Mouse (Mus musculus): ENCODE results near the gene Pld6. TPM values are rescaled to one million over a fixed set of nuclear protein-coding genes. Genes with fewer than 3 reads are reported as not detected.

The Pld6 gene
- total and polyA plus RNA-seq, 3 experiments: 3.1 to 5.5 TPM; not detected in 1

DNA sequence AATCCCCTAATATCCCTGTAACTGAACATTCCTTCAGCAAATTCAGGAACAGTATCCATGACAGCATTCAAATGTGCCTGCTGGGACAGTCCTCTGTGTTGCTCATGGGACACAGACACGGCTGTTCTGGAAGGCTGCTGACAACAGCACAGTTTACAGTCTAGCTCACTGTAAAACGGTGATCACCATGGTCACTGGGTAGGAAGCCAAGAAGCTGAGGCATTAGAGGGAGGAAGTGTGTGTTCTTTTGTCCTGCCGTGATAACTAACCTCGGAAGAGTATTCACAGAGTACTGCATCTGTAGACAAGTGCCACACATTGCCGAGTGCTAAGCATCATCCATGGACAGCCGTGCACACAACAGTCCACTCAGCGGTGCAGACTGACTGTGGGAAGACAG lies 16.7 kb downstream of the Pld6 start:
- Histone ChIP-seq H3K4me3 (ENCODE audit: control insufficient read depth in 1 of 2, insufficient read depth in 1 of 2, low read depth in 2 of 2, low read length in 2 of 2) (no peak overlapping the region), H3K36me3 (ENCODE audit: control insufficient read depth in 1 of 2, insufficient read depth in 2 of 2, low read length in 2 of 2) (peaks cover 2 to 29% of the 10 kb centered on the region in 2 experiments)
- TF ChIP-seq TCF12 (IDR thresholded peaks at IDR 0.05; ENCODE audit: low read depth, low read length) (peak; percentile 64), EP300 (IDR thresholded peaks at IDR 0.05; ENCODE audit: low read depth in 1 of 2, low read length in 2 of 2) (peak; percentile 72 to 81), JUND (IDR thresholded peaks at IDR 0.05; ENCODE audit: low read depth, low read length) (no peak), USF2 (IDR thresholded peaks at IDR 0.05; ENCODE audit: borderline replicate concordance in 1 of 2, insufficient read depth in 1 of 2, low read depth in 1 of 2, low read length in 2 of 2) (no peak), RCOR1 (IDR thresholded peaks at IDR 0.05; ENCODE audit: low read depth, low read length) (peak; percentile 43; the same call in 1 of the 2 replicates), TAL1 (IDR thresholded peaks at IDR 0.05; ENCODE audit: low read length) (peak; percentile 48), ELF1 (IDR thresholded peaks at IDR 0.05; ENCODE audit: low read depth, low read length) (no peak), MAZ (IDR thresholded peaks at IDR 0.05; ENCODE audit: low read depth, low read length) (no peak), GATA1 (IDR thresholded peaks at IDR 0.05; ENCODE audit: low read depth, low read length) (peak; percentile 66), MXI1 (IDR thresholded peaks at IDR 0.05; ENCODE audit: low read depth, low read length) (peak; percentile 43; the same call in 1 of the 2 replicates), SIN3A (IDR thresholded peaks at IDR 0.05; ENCODE audit: low read length) (peak; percentile 64; the same call in 1 of the 2 replicates)

GRCm38 (mm10) chr11:59769738-59770137 lies 17.7 kb downstream of the Pld6 start:
- no peak overlapping the region for H3K9ac ChIP-seq (ENCODE audit: control insufficient read depth, low read depth, low read length, poor library complexity, severe bottlenecking)
- no peak overlapping the region for H3K4me3 ChIP-seq (ENCODE audit: control insufficient read depth in 1 of 2, insufficient read depth in 1 of 2, low read depth in 2 of 2, low read length in 2 of 2)
- H3K36me3 ChIP-seq (ENCODE audit: control insufficient read depth in 1 of 2, insufficient read depth in 2 of 2, low read length in 2 of 2): peaks cover 2 to 23% of the 10 kb centered on the region in 2 experiments
- H3K27ac ChIP-seq (ENCODE audit: control insufficient read depth, low read depth, low read length): no peak overlapping the region
- no peak for TF ChIP-seq SIN3A (IDR thresholded peaks at IDR 0.05; ENCODE audit: low read length)
- no peak for TF ChIP-seq MYB (IDR thresholded peaks at IDR 0.05; ENCODE audit: low read depth, low read length)
- no peak for TF ChIP-seq MAFK (IDR thresholded peaks at IDR 0.05; ENCODE audit: borderline replicate concordance, low read depth, low read length)
- no peak for TF ChIP-seq TBP (IDR thresholded peaks at IDR 0.05; ENCODE audit: low read depth, low read length)
- TF ChIP-seq RCOR1 (IDR thresholded peaks at IDR 0.05; ENCODE audit: low read depth, low read length): no peak
- no peak for TF ChIP-seq ZKSCAN1 (IDR thresholded peaks at IDR 0.05; ENCODE audit: low read depth, low read length)
- no peak for TF ChIP-seq KAT2A (conservative IDR thresholded peaks at IDR 0.05; ENCODE audit: low read depth, low read length)
- TF ChIP-seq ZMIZ1 (IDR thresholded peaks at IDR 0.05; ENCODE audit: low read depth, low read length): no peak
- TF ChIP-seq USF1 (IDR thresholded peaks at IDR 0.05; ENCODE audit: low read depth, low read length): no peak
- TF ChIP-seq MAX (IDR thresholded peaks at IDR 0.05; ENCODE audit: low read length): no peak
- no peak for TF ChIP-seq POLR2AphosphoS5 (IDR thresholded peaks at IDR 0.05; ENCODE audit: borderline replicate concordance, low read depth, low read length)
- TF ChIP-seq ETS1 (IDR thresholded peaks at IDR 0.05; ENCODE audit: low read depth, low read length): no peak
- TF ChIP-seq MAZ (IDR thresholded peaks at IDR 0.05; ENCODE audit: low read depth, low read length): no peak
- no peak for TF ChIP-seq UBTF (IDR thresholded peaks at IDR 0.05; ENCODE audit: borderline replicate concordance, insufficient read depth, low read depth, low read length)
- TF ChIP-seq BHLHE40 (IDR thresholded peaks at IDR 0.05; ENCODE audit: borderline replicate concordance, low read depth, low read length): no peak
- TF ChIP-seq JUND (IDR thresholded peaks at IDR 0.05; ENCODE audit: low read depth, low read length): no peak
- TF ChIP-seq CTCF (IDR thresholded peaks at IDR 0.05 in 2 of 3, conservative IDR thresholded peaks at IDR 0.05 in 1 of 3; ENCODE audit: control insufficient read depth in 1 of 3, insufficient read depth in 1 of 3, low read depth in 2 of 3, low read length in 3 of 3, poor library complexity in 1 of 3, severe bottlenecking in 1 of 3): no peak
- TF ChIP-seq SMC3 (IDR thresholded peaks at IDR 0.05; ENCODE audit: low read depth, low read length): no peak
- no peak for TF ChIP-seq NRF1 (IDR thresholded peaks at IDR 0.05; ENCODE audit: insufficient read depth, low read depth, low read length, poor library complexity, severe bottlenecking)
- no peak for TF ChIP-seq POLR2A (IDR thresholded peaks at IDR 0.05; ENCODE audit: control insufficient read depth in 1 of 2, insufficient read depth in 1 of 2, low read depth in 1 of 2, low read length in 2 of 2, poor library complexity in 1 of 2)
- H3K4me1 ChIP-seq (ENCODE audit: control insufficient read depth in 1 of 2, insufficient read depth in 2 of 2, low read length in 2 of 2): peaks cover 15 to 23% of the 10 kb centered on the region in 2 experiments
- H3K9me3 ChIP-seq (replicated peaks; ENCODE audit: insufficient read depth, low read length): no peaks in the 10 kb centered on the region
- no peaks in the 10 kb centered on the region for H3K27me3 ChIP-seq (ENCODE audit: control insufficient read depth in 1 of 2, insufficient read depth in 2 of 2, low read length in 2 of 2)
- no peaks in the 10 kb centered on the region for H3K79me2 ChIP-seq (ENCODE audit: control insufficient read depth, insufficient read depth, low read length, poor library complexity)
- DNase-seq (ENCODE audit: low read depth, low spot score): peak; percentile 30

More for the DNA sequence above, 16.7 kb downstream of the Pld6 start:
- Histone ChIP-seq H3K9ac (ENCODE audit: control insufficient read depth, low read depth, low read length, poor library complexity, severe bottlenecking) (no peak overlapping the region), H3K79me2 (ENCODE audit: control insufficient read depth, insufficient read depth, low read length, poor library complexity) (no peaks in the 10 kb centered on the region), H3K9me3 (replicated peaks; ENCODE audit: insufficient read depth, low read length) (no peaks in the 10 kb centered on the region), H3K4me1 (ENCODE audit: control insufficient read depth in 1 of 2, insufficient read depth in 2 of 2, low read length in 2 of 2) (peaks cover 21 to 23% of the 10 kb centered on the region in 2 experiments), H3K27ac (ENCODE audit: control insufficient read depth, low read depth, low read length) (no peak overlapping the region), H3K27me3 (ENCODE audit: control insufficient read depth in 1 of 2, insufficient read depth in 2 of 2, low read length in 2 of 2) (no peaks in the 10 kb centered on the region)
- peak; percentile 72 for DNase-seq (ENCODE audit: low read depth, low spot score)
